Mouse (Mus musculus) spleen, postnatal 0 days (tissue): ENCODE results near the gene Rab11fip5. TPM values are rescaled to one million over a fixed set of nuclear protein-coding genes. Genes with fewer than 3 reads are reported as not detected.

Experiments
- polyA plus RNA-seq: library from polyadenylated mRNA; unstranded; fragments of >200 nt; fragmentation: Nextera tagmentation; extraction: Ambion mirVana; gene quantifications from 2 replicates; pipeline ENCODE4 v1.2.1, GENCODE M21; 2015

Rab11fip5 gene
- polyA plus RNA-seq, result 5.3 and 6.0 TPM in 2 replicates

GRCm38 (mm10) chr6:85373951-85374733, at the start of gene Rab11fip5:
TSS of gene Rab11fip5 (minus strand) at chr6:85374634.

GRCm38 (mm10) chr6:85423836-85424379, 49.5 kb upstream of the Rab11fip5 start, which contains the start of gene Noto:
TSS of gene Noto (plus strand) at chr6:85423886.

GRCm38 (mm10) chr6:85333000-85333669, 41.3 kb downstream of the Rab11fip5 start, which contains the start of gene Sfxn5:
TSS of gene Sfxn5 (minus strand) at chr6:85333422.

Other genes starting within 250 kb of the Rab11fip5 start
- 18.3 and 23.9 TPM in 2 replicates for gene Spr, start 236.9 kb downstream of the Rab11fip5 start, polyA plus RNA-seq
- not detected in 2 replicates for gene Emx1, start 187.2 kb downstream of the Rab11fip5 start, polyA plus RNA-seq
- gene Sfxn5, start 41.2 kb downstream of the Rab11fip5 start, polyA plus RNA-seq, result 9.0 and 13.7 TPM in 2 replicates
- not detected in 2 replicates for gene Noto, start 49.3 kb upstream of the Rab11fip5 start, polyA plus RNA-seq
- gene Smyd5, start 57.4 kb upstream of the Rab11fip5 start, polyA plus RNA-seq, result 17.3 and 19.5 TPM in 2 replicates
- 241 and 258 TPM in 2 replicates for gene Cct7, start 76.9 kb upstream of the Rab11fip5 start, polyA plus RNA-seq
- 30.5 and 33.3 TPM in 2 replicates for gene Pradc1, start 77.3 kb upstream of the Rab11fip5 start, polyA plus RNA-seq
- 0.02 TPM in 1 of 2 replicates, not detected in the other for gene Fbxo41, start 128.4 kb upstream of the Rab11fip5 start, polyA plus RNA-seq
- gene Egr4, start 139.0 kb upstream of the Rab11fip5 start, polyA plus RNA-seq, result not detected in 2 replicates
- gene Alms1, start 212.9 kb upstream of the Rab11fip5 start, polyA plus RNA-seq, result 3.4 and 3.6 TPM in 2 replicates